Mouse (Mus musculus) regulatory T cell (primary cell): Measurements from ENCODE around the gene Ube2b.

Source experiments
- in situ Hi-C: fragments of 300-600 bp; cut with MboI, MseI; formaldehyde crosslinking; loops from one replicate; pipeline ENCODE4 v1.15.1; 2025; ENCODE audit warnings: high pct_unique_total_duplicates

Ube2b gene

GRCm38 (mm10) chr11:51937361-51937781 is 63.2 kb downstream of the Ube2b start:
- in situ Hi-C loops = no loop called here

GRCm38 (mm10) chr11:51935636-51936434 is 64.7 kb downstream of the Ube2b start:
- in situ Hi-C loops = no loop called here
